Mouse (Mus musculus): ENCODE data around the gene Rab3b. TPM values are rescaled to one million over a fixed set of nuclear protein-coding genes. Genes with fewer than 3 reads are reported as not detected.

Rab3b gene
- total and polyA plus RNA-seq, 2 experiments from 2014 or later, result 99.1 to 314 TPM

DNA sequence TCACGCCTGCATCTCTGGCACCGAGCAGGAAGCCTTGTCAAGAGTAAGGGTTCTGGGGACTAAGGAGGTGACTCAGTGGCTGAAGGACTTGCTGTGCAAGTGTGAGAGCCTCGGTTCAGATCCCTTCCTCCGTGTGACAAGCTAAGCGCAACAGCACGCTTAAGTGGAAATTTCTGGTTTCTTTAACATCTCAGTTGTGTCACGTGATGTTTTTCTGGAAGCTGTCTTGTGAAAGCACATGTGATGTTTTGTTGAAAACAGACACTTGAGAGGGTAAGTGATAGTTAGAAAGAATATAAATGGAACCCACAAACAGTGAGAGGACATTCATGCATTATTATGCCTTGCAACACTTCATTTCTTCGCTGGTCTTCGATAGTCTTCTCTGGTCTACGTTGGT is 25.9 kb downstream of the Rab3b start:
- ATAC-seq (no peak), DNase-seq (ENCODE audit: low spot score) (no peak)
- no peak for TF ChIP-seq CTCF (IDR thresholded peaks at IDR 0.05; ENCODE audit: low read depth)
- Histone ChIP-seq H3K36me3 (ENCODE audit: insufficient read depth, low read length) (no peaks in the 10 kb centered on the region), H3K27me3 (ENCODE audit: insufficient read depth, low read length) (no peaks in the 10 kb centered on the region), H3K9me3 (ENCODE audit: low read length) (no peaks in the 10 kb centered on the region), H3K4me1 (ENCODE audit: insufficient read depth, low read length) (no peaks in the 10 kb centered on the region), H3K4me2 (ENCODE audit: low read depth, low read length) (no peak overlapping the region), H3K27ac (no peak overlapping the region), H3K9ac (replicated peaks; ENCODE audit: low read length) (no peak overlapping the region), H3K4me3 (ENCODE audit: low read length) (no peak overlapping the region)
- WGBS, result 89% methylated on average over 10 of the region's 10 CpGs

DNA sequence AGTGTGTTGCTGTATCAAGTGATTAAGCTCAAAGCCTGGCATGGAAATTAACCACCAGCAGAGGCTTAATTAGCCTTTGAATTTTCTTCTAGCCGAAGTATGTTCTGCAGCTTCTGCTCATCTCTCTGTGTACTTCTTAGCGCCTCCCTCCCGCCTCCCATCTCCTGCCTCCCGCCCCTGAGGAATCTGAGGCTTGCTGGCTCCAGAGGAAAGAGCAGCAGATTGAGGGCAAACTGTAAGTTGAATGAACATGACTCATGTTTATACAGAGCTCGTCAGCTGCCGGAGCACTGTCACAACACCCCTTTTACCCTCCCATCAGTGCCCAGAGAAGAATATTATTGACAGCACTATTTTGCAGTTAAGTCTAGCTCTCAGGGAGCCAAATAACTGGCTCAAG is 27.0 kb downstream of the Rab3b start:
- H3K4me1 ChIP-seq (ENCODE audit: insufficient read depth, low read length), result no peaks in the 10 kb centered on the region
- peak; percentile 64; the same call in 1 of the 2 replicates for ATAC-seq

DNA sequence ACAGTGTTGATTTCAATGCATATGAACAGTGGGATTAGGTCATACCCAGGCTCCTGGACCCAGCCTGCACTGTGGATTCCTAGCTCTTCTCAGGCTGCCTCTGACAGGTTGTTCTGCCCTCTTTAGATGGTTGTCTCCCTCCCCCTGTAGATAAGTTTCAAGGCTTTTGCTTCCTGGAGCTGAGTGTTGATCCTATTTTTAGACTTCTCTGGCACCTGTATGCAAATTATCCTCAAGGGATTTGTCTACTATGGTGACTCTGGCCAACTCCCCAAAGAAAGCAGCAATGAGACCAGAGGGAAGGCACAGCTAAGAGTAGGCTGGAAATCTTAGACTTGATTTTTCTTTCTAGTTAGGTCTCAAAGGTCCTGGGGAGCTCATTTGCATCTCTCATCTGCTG is 28.6 kb downstream of the Rab3b start:
- no peak overlapping the region for H3K27ac ChIP-seq
- no peak for ATAC-seq
- no peaks in the 10 kb centered on the region for H3K4me1 ChIP-seq (ENCODE audit: insufficient read depth, low read length)
- no peaks in the 10 kb centered on the region for H3K9me3 ChIP-seq (ENCODE audit: low read length)
- DNase-seq (ENCODE audit: low spot score), result no peak
- no peak overlapping the region for H3K4me2 ChIP-seq (ENCODE audit: low read depth, low read length)
- no peaks in the 10 kb centered on the region for H3K27me3 ChIP-seq (ENCODE audit: insufficient read depth, low read length)
- H3K4me3 ChIP-seq (ENCODE audit: low read length), result no peak overlapping the region
- no peaks in the 10 kb centered on the region for H3K36me3 ChIP-seq (ENCODE audit: insufficient read depth, low read length)
- H3K9ac ChIP-seq (replicated peaks; ENCODE audit: low read length), result no peak overlapping the region
- TF ChIP-seq CTCF (IDR thresholded peaks at IDR 0.05; ENCODE audit: low read depth), result no peak

More for the DNA sequence above, 27.0 kb downstream of the Rab3b start:
- WGBS, result 16% methylated on average over 6 of the region's 6 CpGs
- DNase-seq (ENCODE audit: low spot score), result peak; percentile 40
- H3K27ac ChIP-seq, result 0 out of 2 replicates have a peak overlapping the region, but pooled peaks have one; percentile 26
- H3K36me3 ChIP-seq (ENCODE audit: insufficient read depth, low read length), result no peaks in the 10 kb centered on the region
- H3K4me3 ChIP-seq (ENCODE audit: low read length), result no peak overlapping the region
- no peak for TF ChIP-seq CTCF (IDR thresholded peaks at IDR 0.05; ENCODE audit: low read depth)
- H3K9me3 ChIP-seq (ENCODE audit: low read length), result no peaks in the 10 kb centered on the region
- no peak overlapping the region for H3K9ac ChIP-seq (replicated peaks; ENCODE audit: low read length)
- no peaks in the 10 kb centered on the region for H3K27me3 ChIP-seq (ENCODE audit: insufficient read depth, low read length)
- H3K4me2 ChIP-seq (ENCODE audit: low read depth, low read length), result no peak overlapping the region

DNA sequence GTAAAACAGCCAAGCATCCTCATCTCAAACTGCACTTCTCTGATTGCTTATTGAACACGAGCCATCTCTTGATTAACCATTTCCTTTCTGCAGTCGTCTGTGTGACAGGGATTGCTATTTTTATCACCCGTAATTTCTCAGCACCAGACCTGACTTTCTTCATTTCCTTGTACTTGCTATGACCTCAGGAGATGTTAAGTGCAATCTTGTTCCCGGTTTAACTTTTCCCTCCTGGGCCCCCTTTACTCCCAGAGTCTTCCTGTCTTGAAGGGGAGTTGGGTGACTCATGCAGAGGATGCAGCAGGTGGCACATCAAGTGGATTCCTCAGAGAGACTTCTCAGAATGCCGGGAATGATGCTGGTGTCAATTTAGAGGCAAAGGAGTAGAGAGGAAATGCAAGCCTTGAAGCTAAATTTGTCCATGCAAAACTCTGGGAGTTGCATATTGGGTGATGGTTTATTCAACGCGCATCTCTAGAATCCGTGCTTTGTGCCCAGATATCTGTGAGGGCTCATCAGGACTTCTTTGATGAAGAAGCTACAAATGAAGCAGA is 31.1 kb downstream of the Rab3b start:
- ATAC-seq (no peak), DNase-seq (ENCODE audit: low spot score) (no peak)
- H3K36me3 ChIP-seq (ENCODE audit: insufficient read depth, low read length), result no peaks in the 10 kb centered on the region
- no peaks in the 10 kb centered on the region for H3K4me1 ChIP-seq (ENCODE audit: insufficient read depth, low read length)
- H3K9me3 ChIP-seq (ENCODE audit: low read length), result no peaks in the 10 kb centered on the region
- WGBS, result 76% methylated on average over 8 of the region's 8 CpGs
- H3K27me3 ChIP-seq (ENCODE audit: insufficient read depth, low read length), result no peaks in the 10 kb centered on the region
- H3K9ac ChIP-seq (replicated peaks; ENCODE audit: low read length), result no peak overlapping the region
- no peak overlapping the region for H3K4me2 ChIP-seq (ENCODE audit: low read depth, low read length)
- H3K4me3 ChIP-seq (ENCODE audit: low read length), result no peak overlapping the region
- H3K27ac ChIP-seq, result no peak overlapping the region
- no peak for TF ChIP-seq CTCF (IDR thresholded peaks at IDR 0.05; ENCODE audit: low read depth)

DNA sequence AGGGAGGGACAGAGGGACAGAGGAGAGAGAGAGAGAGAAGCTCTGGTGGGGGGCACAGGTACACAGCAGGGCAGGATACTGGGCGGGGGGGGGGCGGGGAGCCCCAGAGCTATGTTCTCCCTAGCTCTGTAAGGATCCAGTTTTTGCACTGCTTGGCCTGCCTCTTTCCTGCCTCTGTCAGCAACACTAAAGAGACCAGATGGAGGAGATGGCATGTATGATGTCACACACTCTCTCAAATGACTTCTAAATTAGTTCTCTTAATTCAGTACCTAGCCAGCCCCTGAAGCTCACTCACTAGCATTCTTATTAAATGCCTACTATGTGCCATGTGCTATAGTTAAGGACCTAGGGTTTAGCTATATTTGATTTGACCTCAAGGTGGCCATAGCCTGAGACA is 33.0 kb downstream of the Rab3b start:
- no peak overlapping the region for H3K9ac ChIP-seq (replicated peaks; ENCODE audit: low read length)
- no peak overlapping the region for H3K4me2 ChIP-seq (ENCODE audit: low read depth, low read length)
- H3K9me3 ChIP-seq (ENCODE audit: low read length), result no peaks in the 10 kb centered on the region
- H3K4me1 ChIP-seq (ENCODE audit: insufficient read depth, low read length), result no peaks in the 10 kb centered on the region
- no peak overlapping the region for H3K4me3 ChIP-seq (ENCODE audit: low read length)
- H3K27ac ChIP-seq, result no peak overlapping the region
- TF ChIP-seq CTCF (IDR thresholded peaks at IDR 0.05; ENCODE audit: low read depth), result no peak
- no peaks in the 10 kb centered on the region for H3K36me3 ChIP-seq (ENCODE audit: insufficient read depth, low read length)
- 100% methylated on average over 2 of the region's 2 CpGs for WGBS
- H3K27me3 ChIP-seq (ENCODE audit: insufficient read depth, low read length), result no peaks in the 10 kb centered on the region
- no peak for ATAC-seq
- no peak for DNase-seq (ENCODE audit: low spot score)

DNA sequence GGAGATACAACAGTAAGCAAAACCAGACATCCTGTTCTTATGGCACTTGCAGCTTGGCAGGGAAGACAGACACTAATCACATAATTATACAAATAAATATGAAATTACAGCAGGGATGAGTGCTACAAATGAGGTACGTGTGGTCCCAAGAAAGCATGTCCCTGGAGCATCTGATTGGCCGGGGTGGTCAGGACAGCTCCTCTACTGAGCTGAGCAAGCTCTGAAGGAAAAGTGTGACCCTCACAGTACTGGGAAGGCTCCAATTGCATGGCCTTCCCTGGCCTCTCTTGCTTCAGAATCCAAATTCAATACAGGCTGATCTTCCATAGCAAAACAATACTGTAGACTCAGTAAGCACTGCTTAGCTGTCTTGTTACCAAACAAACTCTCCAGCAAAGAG is 34.3 kb downstream of the Rab3b start:
- DNase-seq (ENCODE audit: low spot score) (no peak), ATAC-seq (no peak)
- Histone ChIP-seq H3K4me3 (ENCODE audit: low read length) (no peak overlapping the region), H3K27ac (no peak overlapping the region), H3K9ac (replicated peaks; ENCODE audit: low read length) (no peak overlapping the region), H3K4me2 (ENCODE audit: low read depth, low read length) (no peak overlapping the region), H3K27me3 (ENCODE audit: insufficient read depth, low read length) (no peaks in the 10 kb centered on the region), H3K4me1 (ENCODE audit: insufficient read depth, low read length) (no peaks in the 10 kb centered on the region), H3K36me3 (ENCODE audit: insufficient read depth, low read length) (no peaks in the 10 kb centered on the region), H3K9me3 (ENCODE audit: low read length) (no peaks in the 10 kb centered on the region)
- no peak for TF ChIP-seq CTCF (IDR thresholded peaks at IDR 0.05; ENCODE audit: low read depth)
- WGBS, result 86% methylated on average over 2 of the region's 2 CpGs

DNA sequence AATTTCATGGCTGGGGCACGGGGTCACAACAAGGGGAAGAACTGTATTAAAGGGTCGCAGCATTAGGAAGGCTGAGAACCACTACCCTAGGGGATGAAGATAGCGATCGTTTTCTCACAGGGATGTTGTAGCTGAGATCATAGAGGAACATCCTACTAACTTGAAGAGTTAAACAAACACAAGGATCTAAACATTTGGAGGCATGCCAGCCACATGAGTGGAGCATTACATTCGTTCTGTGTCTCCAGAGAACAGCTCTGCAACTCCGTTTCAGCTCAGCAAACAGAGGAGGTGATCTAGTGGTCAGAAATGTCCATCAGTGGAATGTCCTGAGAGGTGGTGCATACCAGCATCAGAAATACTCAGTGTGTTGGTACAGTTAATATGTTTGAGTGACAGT is 35.5 kb downstream of the Rab3b start:
- H3K4me3 ChIP-seq (ENCODE audit: low read length), result no peak overlapping the region
- no peaks in the 10 kb centered on the region for H3K27me3 ChIP-seq (ENCODE audit: insufficient read depth, low read length)
- H3K4me1 ChIP-seq (ENCODE audit: insufficient read depth, low read length), result no peaks in the 10 kb centered on the region
- no peak for DNase-seq (ENCODE audit: low spot score)
- no peak overlapping the region for H3K9ac ChIP-seq (replicated peaks; ENCODE audit: low read length)
- H3K27ac ChIP-seq, result no peak overlapping the region
- TF ChIP-seq CTCF (IDR thresholded peaks at IDR 0.05; ENCODE audit: low read depth), result no peak
- 70% methylated on average over 6 of the region's 6 CpGs for WGBS
- H3K9me3 ChIP-seq (ENCODE audit: low read length), result no peaks in the 10 kb centered on the region
- no peak overlapping the region for H3K4me2 ChIP-seq (ENCODE audit: low read depth, low read length)
- H3K36me3 ChIP-seq (ENCODE audit: insufficient read depth, low read length), result no peaks in the 10 kb centered on the region
- no peak for ATAC-seq

All from hindbrain, postnatal 0 days (tissue).